Mouse (Mus musculus): ENCODE measurements at regions not wholly inside any gene's neighbourhood (a gene's known extent, or its start where the extent isn't known, plus 50 kb on each side); places are given as distances from the start of the nearest gene placed in this dataset.

DNA sequence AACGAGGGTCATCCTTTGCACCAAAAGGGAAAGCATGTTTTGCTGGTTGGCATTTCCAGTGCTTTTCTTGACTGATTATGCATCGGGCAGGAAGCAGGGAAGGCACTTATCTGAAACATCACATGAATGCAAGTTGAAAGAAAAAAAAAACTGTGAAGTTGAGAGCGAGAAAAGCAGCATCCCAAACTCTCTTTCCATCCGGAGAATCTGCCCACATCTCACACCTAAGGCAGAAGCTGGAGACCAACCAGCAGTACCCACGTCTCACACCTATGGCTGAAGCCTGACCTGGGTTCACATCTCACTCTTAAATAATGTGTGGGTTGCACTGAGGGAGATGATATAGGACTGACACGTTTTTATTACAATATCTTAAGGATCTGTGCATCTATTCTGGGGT lies 143.3 kb downstream of the Ackr3 start:
- 54% methylated on average over 6 of the region's 6 CpGs for WGBS
- Histone ChIP-seq H3K4me1 (ENCODE audit: control insufficient read depth, insufficient read depth, low read length) (peaks cover 8% of the 10 kb centered on the region; the same call in 1 of the 2 replicates), H3K4me2 (ENCODE audit: low read depth, severe bottlenecking) (no peak overlapping the region), H3K27ac (replicated peaks; ENCODE audit: low read depth, low read length) (no peak overlapping the region), H3K27me3 (ENCODE audit: control insufficient read depth, insufficient read depth, low read length) (no peaks in the 10 kb centered on the region), H3K9me3 (ENCODE audit: control insufficient read depth, low read length) (no peaks in the 10 kb centered on the region), H3K36me3 (ENCODE audit: control insufficient read depth, insufficient read depth, low read length) (no peaks in the 10 kb centered on the region), H3K9ac (ENCODE audit: low read length) (no peak overlapping the region), H3K4me3 (ENCODE audit: low read depth, low read length) (no peak overlapping the region)
- DNase-seq (ENCODE audit: low spot score) (no peak), ATAC-seq (ENCODE audit: insufficient number of reproducible peaks, low FRiP score, low TSS enrichment, low read depth) (no peak)

- Histone ChIP-seq H3K4me2 (ENCODE audit: low read depth, severe bottlenecking) (no peak overlapping the region), H3K9me3 (ENCODE audit: control insufficient read depth, low read length) (no peaks in the 10 kb centered on the region), H3K4me1 (ENCODE audit: control insufficient read depth, insufficient read depth, low read length) (peaks cover 21% of the 10 kb centered on the region; the same call in 1 of the 2 replicates), H3K27me3 (ENCODE audit: control insufficient read depth, insufficient read depth, low read length) (no peaks in the 10 kb centered on the region), H3K27ac (replicated peaks; ENCODE audit: low read depth, low read length) (no peak overlapping the region), H3K36me3 (ENCODE audit: control insufficient read depth, insufficient read depth, low read length) (no peaks in the 10 kb centered on the region), H3K9ac (ENCODE audit: low read length) (no peak overlapping the region), H3K4me3 (ENCODE audit: low read depth, low read length) (no peak overlapping the region)
- DNase-seq (ENCODE audit: low spot score): no peak
- WGBS: 25% methylated on average over 6 of the region's 6 CpGs
- ATAC-seq (ENCODE audit: insufficient number of reproducible peaks, low FRiP score, low TSS enrichment, low read depth): no peak
Observed at GRCm38 (mm10) chr1:90349611-90350010, 145.8 kb downstream of the Ackr3 start.

DNA sequence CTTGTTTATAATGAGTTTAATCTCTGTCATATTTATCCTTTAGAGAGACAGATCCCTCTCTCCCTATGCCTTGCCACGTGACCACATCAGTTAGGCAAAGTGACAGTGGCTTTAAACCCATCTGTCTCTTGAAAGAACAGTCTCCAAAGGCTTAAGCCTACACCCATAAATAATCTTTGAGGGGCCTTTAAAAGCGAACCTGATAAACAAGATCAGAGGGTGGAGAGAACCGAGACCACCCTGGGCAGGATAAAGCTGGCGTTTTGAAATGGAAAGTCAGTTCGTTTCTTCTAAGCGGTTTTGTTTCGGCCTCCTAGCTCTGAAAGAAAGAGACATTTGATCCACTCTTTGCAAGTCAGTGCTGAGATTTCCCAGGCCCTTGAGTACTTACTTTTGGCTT lies 149.5 kb downstream of the Ackr3 start:
- DNase-seq (ENCODE audit: low spot score) (peak; percentile 28), ATAC-seq (ENCODE audit: insufficient number of reproducible peaks, low FRiP score, low TSS enrichment, low read depth) (no peak; the same call in 1 of the 2 replicates)

DNA sequence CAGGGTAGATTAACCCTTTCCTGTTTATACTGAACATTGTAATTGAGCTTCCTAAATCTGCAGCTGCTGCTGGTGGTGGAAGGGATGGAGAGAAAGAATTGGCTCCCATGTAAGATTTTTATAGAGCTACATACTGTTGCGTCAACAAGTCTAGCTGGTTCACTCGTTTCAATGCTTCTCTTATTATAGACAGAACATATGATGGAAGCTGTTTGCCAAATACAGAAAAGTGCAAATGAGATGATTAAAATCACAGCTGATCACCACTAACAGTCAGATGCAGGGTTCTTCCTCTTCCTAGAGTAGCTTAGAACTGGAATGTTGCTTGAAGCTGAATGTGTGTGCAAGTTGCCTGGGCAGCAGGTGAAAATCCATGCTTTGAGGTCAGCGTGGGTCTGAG lies 152.8 kb downstream of the Ackr3 start:
- Histone ChIP-seq H3K27ac (replicated peaks; ENCODE audit: low read depth, low read length) (no peak overlapping the region), H3K9me3 (ENCODE audit: control insufficient read depth, low read length) (no peaks in the 10 kb centered on the region), H3K27me3 (ENCODE audit: control insufficient read depth, insufficient read depth, low read length) (no peaks in the 10 kb centered on the region), H3K4me1 (ENCODE audit: control insufficient read depth, insufficient read depth, low read length) (peaks cover 17% of the 10 kb centered on the region; the same call in 1 of the 2 replicates), H3K36me3 (ENCODE audit: control insufficient read depth, insufficient read depth, low read length) (no peaks in the 10 kb centered on the region), H3K4me3 (ENCODE audit: low read depth, low read length) (no peak overlapping the region), H3K4me2 (ENCODE audit: low read depth, severe bottlenecking) (no peak overlapping the region), H3K9ac (ENCODE audit: low read length) (no peak overlapping the region)
- WGBS: 81% methylated on average over 3 of the region's 3 CpGs
- DNase-seq (ENCODE audit: low spot score): no peak
- ATAC-seq (ENCODE audit: insufficient number of reproducible peaks, low FRiP score, low TSS enrichment, low read depth): no peak

More for the DNA sequence above, 149.5 kb downstream of the Ackr3 start:
- Histone ChIP-seq H3K9me3 (ENCODE audit: control insufficient read depth, low read length) (no peaks in the 10 kb centered on the region), H3K36me3 (ENCODE audit: control insufficient read depth, insufficient read depth, low read length) (no peaks in the 10 kb centered on the region), H3K9ac (ENCODE audit: low read length) (no peak overlapping the region), H3K4me1 (ENCODE audit: control insufficient read depth, insufficient read depth, low read length) (peaks cover 25% of the 10 kb centered on the region; the same call in 1 of the 2 replicates), H3K27ac (replicated peaks; ENCODE audit: low read depth, low read length) (no peak overlapping the region), H3K4me2 (ENCODE audit: low read depth, severe bottlenecking) (no peak overlapping the region), H3K27me3 (ENCODE audit: control insufficient read depth, insufficient read depth, low read length) (no peaks in the 10 kb centered on the region), H3K4me3 (ENCODE audit: low read depth, low read length) (no peak overlapping the region)
- 2% methylated on average over 7 of the region's 7 CpGs for whole genome bisulfite sequencing

GRCm38 (mm10) chr1:90357391-90357790 lies 153.6 kb downstream of the Ackr3 start:
- Histone ChIP-seq H3K4me3 (ENCODE audit: low read depth, low read length) (no peak overlapping the region), H3K9ac (ENCODE audit: low read length) (no peak overlapping the region), H3K4me1 (ENCODE audit: control insufficient read depth, insufficient read depth, low read length) (peaks cover 17% of the 10 kb centered on the region; the same call in 1 of the 2 replicates), H3K27ac (replicated peaks; ENCODE audit: low read depth, low read length) (peak overlapping the region; percentile 48; the same call in 1 of the 2 replicates), H3K36me3 (ENCODE audit: control insufficient read depth, insufficient read depth, low read length) (no peaks in the 10 kb centered on the region), H3K27me3 (ENCODE audit: control insufficient read depth, insufficient read depth, low read length) (no peaks in the 10 kb centered on the region), H3K9me3 (ENCODE audit: control insufficient read depth, low read length) (no peaks in the 10 kb centered on the region), H3K4me2 (ENCODE audit: low read depth, severe bottlenecking) (no peak overlapping the region)
- no peak for DNase-seq (ENCODE audit: low spot score)
- no peak for ATAC-seq (ENCODE audit: insufficient number of reproducible peaks, low FRiP score, low TSS enrichment, low read depth)

- no peak overlapping the region for H3K4me2 ChIP-seq (ENCODE audit: low read depth, severe bottlenecking)
- H3K4me1 ChIP-seq (ENCODE audit: control insufficient read depth, insufficient read depth, low read length): 0 out of 2 replicates have a peak, but pooled peaks cover 5% of the 10 kb centered on the region
Observed at GRCm38 (mm10) chr1:90358971-90359370, 155.2 kb downstream of the Ackr3 start.

DNA sequence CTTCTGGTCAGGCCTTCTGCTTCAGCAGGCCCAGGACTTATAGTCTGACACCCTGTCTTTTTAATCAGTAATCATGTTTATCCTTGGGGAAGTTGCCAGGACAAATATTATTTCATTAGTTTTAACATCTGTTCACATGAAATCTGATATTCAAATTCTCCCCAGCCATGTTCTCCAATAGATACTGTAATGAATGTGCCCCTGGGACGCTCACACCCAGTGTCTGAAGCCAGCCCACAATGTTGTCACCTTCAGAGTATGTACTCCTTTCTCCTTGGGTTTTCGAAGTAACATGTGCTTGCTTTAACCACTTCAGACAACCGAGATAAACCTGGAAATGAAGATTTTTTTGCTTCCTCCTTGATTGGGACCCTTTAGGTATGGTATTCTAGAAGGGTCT lies 156.3 kb downstream of the Ackr3 start:
- Histone ChIP-seq H3K4me1 (ENCODE audit: control insufficient read depth, insufficient read depth, low read length) (peaks cover 8% of the 10 kb centered on the region; the same call in 1 of the 2 replicates), H3K9me3 (ENCODE audit: control insufficient read depth, low read length) (no peaks in the 10 kb centered on the region), H3K9ac (ENCODE audit: low read length) (no peak overlapping the region), H3K27ac (replicated peaks; ENCODE audit: low read depth, low read length) (no peak overlapping the region), H3K36me3 (ENCODE audit: control insufficient read depth, insufficient read depth, low read length) (no peaks in the 10 kb centered on the region), H3K4me3 (ENCODE audit: low read depth, low read length) (no peak overlapping the region), H3K27me3 (ENCODE audit: control insufficient read depth, insufficient read depth, low read length) (no peaks in the 10 kb centered on the region), H3K4me2 (ENCODE audit: low read depth, severe bottlenecking) (no peak overlapping the region)
- 88% methylated on average over 3 of the region's 3 CpGs for WGBS
- ATAC-seq (ENCODE audit: insufficient number of reproducible peaks, low FRiP score, low TSS enrichment, low read depth) (no peak), DNase-seq (ENCODE audit: low spot score) (no peak)

More at GRCm38 (mm10) chr1:90358971-90359370, 155.2 kb downstream of the Ackr3 start:
- ATAC-seq (ENCODE audit: insufficient number of reproducible peaks, low FRiP score, low TSS enrichment, low read depth) (no peak), DNase-seq (ENCODE audit: low spot score) (no peak)
- Histone ChIP-seq H3K4me3 (ENCODE audit: low read depth, low read length) (no peak overlapping the region), H3K27ac (replicated peaks; ENCODE audit: low read depth, low read length) (no peak overlapping the region), H3K27me3 (ENCODE audit: control insufficient read depth, insufficient read depth, low read length) (no peaks in the 10 kb centered on the region), H3K36me3 (ENCODE audit: control insufficient read depth, insufficient read depth, low read length) (no peaks in the 10 kb centered on the region), H3K9ac (ENCODE audit: low read length) (no peak overlapping the region), H3K9me3 (ENCODE audit: control insufficient read depth, low read length) (no peaks in the 10 kb centered on the region)
- WGBS: 72% methylated on average over 2 of the region's 2 CpGs

DNA sequence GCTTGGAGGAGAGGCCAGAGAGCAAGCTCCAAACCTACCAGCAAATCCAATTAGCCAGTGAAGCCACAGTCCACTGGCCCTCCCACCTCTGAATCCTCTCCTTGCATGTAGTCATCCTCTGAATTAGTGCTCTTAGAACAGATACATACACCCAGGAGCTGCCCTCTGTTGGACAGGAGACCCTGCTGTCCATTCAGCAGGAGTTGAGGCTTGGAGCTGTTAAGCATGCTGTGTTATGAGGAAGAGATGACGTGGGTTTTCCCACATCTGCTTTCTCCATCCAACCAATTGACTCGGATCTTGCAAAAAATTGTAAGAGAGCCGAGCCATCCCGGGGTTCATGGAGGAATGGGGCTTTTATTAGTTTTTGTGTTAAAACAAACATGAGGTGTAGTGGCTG lies 160.7 kb downstream of the Ackr3 start:
- H3K4me3 ChIP-seq (ENCODE audit: low read depth, low read length): no peak overlapping the region
- H3K36me3 ChIP-seq (ENCODE audit: control insufficient read depth, insufficient read depth, low read length): no peaks in the 10 kb centered on the region
- H3K4me2 ChIP-seq (ENCODE audit: low read depth, severe bottlenecking): no peak overlapping the region
- peaks cover 7% of the 10 kb centered on the region; the same call in 1 of the 2 replicates for H3K4me1 ChIP-seq (ENCODE audit: control insufficient read depth, insufficient read depth, low read length)
- no peaks in the 10 kb centered on the region for H3K27me3 ChIP-seq (ENCODE audit: control insufficient read depth, insufficient read depth, low read length)
- no peak overlapping the region for H3K9ac ChIP-seq (ENCODE audit: low read length)
- WGBS: 67% methylated on average over 4 of the region's 4 CpGs
- DNase-seq (ENCODE audit: low spot score): no peak
- H3K27ac ChIP-seq (replicated peaks; ENCODE audit: low read depth, low read length): no peak overlapping the region
- no peak for ATAC-seq (ENCODE audit: insufficient number of reproducible peaks, low FRiP score, low TSS enrichment, low read depth)
- no peaks in the 10 kb centered on the region for H3K9me3 ChIP-seq (ENCODE audit: control insufficient read depth, low read length)

DNA sequence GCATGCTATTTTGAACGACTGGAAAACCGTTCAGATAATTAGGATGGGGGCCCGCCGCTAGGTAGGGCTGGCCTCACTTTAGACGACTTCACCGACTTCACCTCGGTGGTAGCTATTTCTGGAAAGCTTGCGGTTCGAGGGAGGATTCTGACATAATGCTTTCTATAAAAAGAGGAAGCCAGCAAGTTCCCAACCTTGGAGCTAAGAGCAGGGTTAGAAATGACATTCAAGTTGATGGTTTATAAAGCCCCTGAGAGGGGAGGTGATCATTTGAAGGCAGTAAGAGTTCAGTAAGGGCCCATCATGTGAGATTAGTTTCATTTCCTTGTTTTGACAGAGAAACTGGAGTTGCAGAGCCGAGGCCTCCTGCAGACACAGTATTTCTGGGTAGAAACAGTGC lies 164.8 kb downstream of the Ackr3 start:
- Histone ChIP-seq H3K4me1 (ENCODE audit: control insufficient read depth, insufficient read depth, low read length) (peaks cover 7% of the 10 kb centered on the region; the same call in 1 of the 2 replicates), H3K9ac (ENCODE audit: low read length) (no peak overlapping the region), H3K4me2 (ENCODE audit: low read depth, severe bottlenecking) (no peak overlapping the region), H3K4me3 (ENCODE audit: low read depth, low read length) (no peak overlapping the region), H3K27ac (replicated peaks; ENCODE audit: low read depth, low read length) (no peak overlapping the region), H3K9me3 (ENCODE audit: control insufficient read depth, low read length) (no peaks in the 10 kb centered on the region), H3K36me3 (ENCODE audit: control insufficient read depth, insufficient read depth, low read length) (no peaks in the 10 kb centered on the region), H3K27me3 (ENCODE audit: control insufficient read depth, insufficient read depth, low read length) (no peaks in the 10 kb centered on the region)
- ATAC-seq (ENCODE audit: insufficient number of reproducible peaks, low FRiP score, low TSS enrichment, low read depth) (no peak), DNase-seq (ENCODE audit: low spot score) (no peak)
- WGBS: 81% methylated on average over 10 of the region's 10 CpGs
